Mouse (Mus musculus) kidney, adult 2 months (tissue): ENCODE results near the gene Tmem44.

Experiments
- CTCF ChIP-seq: fragments of 200-500 bp; conservative IDR thresholded peaks from 2 replicates; pipeline ENCODE4 v1.5.1; 2011; ENCODE audit warnings: low read depth, mild to moderate bottlenecking, control low read depth, low read length, moderate library complexity, mixed read lengths; ENCODE audit not compliant: insufficient read depth, insufficient read length
- POLR2A ChIP-seq: fragments of 200-500 bp; IDR thresholded peaks from one replicate; pipeline ENCODE4 v1.6.1; 2011; ENCODE audit warnings: low read depth, low read length, control low read depth

GRCm38 (mm10) chr16:30542826-30543225 is 7.8 kb downstream of the Tmem44 start:
- TF ChIP-seq POLR2A (no peak), CTCF (no peak)
